Mouse (Mus musculus) hindbrain, postnatal 0 days (tissue): Measurements from ENCODE around the gene Olfr243. TPM values are rescaled to one million over a fixed set of nuclear protein-coding genes. Genes with fewer than 3 reads are reported as not detected.
"Not testable (repeated sequence)": the region's sequence is repeated elsewhere in the genome, so short reads cannot be mapped to it uniquely, and the experiment has no call there.

Source experiments
- ATAC-seq: fragments of 200-750 bp; cut with Nextera tagmentation; 2 replicates; pipeline ENCODE4 v1.8.0; 2017; ENCODE audit warnings: mild to moderate bottlenecking, moderate TSS enrichment, moderate library complexity
- DNase-seq: peaks from one replicate; pipeline ENCODE4 v3.0.0-alpha.2; 2015; ENCODE audit warnings: low spot score
- H3K27ac ChIP-seq: fragments of 300-500 bp; sonication (generic); 2 replicates; pipeline ENCODE4 v1.5.1; 2014; ENCODE audit warnings: mild to moderate bottlenecking
- H3K27me3 ChIP-seq: fragments of 300-500 bp; sonication (generic); 2 replicates; pipeline ENCODE4 v1.6.1; 2014; ENCODE audit warnings: low read length, mixed read lengths; ENCODE audit not compliant: insufficient read depth
- H3K36me3 ChIP-seq: fragments of 300-500 bp; sonication (generic); 2 replicates; pipeline ENCODE4 v1.6.1; 2014; ENCODE audit warnings: low read length, mixed read lengths; ENCODE audit not compliant: insufficient read depth
- H3K4me1 ChIP-seq: fragments of 300-500 bp; sonication (generic); 2 replicates; pipeline ENCODE4 v1.6.1; 2014; ENCODE audit warnings: antibody characterized with exemption, low read length, mixed read lengths; ENCODE audit not compliant: insufficient read depth
- H3K4me2 ChIP-seq: fragments of 300-500 bp; sonication (generic); 2 replicates; pipeline ENCODE4 v1.6.1; 2014; ENCODE audit warnings: low read depth, mild to moderate bottlenecking, low read length, moderate library complexity, mixed read lengths
- H3K4me3 ChIP-seq: fragments of 300-500 bp; sonication (generic); 2 replicates; pipeline ENCODE4 v1.5.1; 2014; ENCODE audit warnings: low read length
- H3K9ac ChIP-seq: fragments of 300-500 bp; sonication (generic); replicated peaks from 2 replicates; pipeline ENCODE4 v1.6.1; 2014; ENCODE audit warnings: mild to moderate bottlenecking, low read length, moderate library complexity, mixed read lengths
- H3K9me3 ChIP-seq: fragments of 300-500 bp; sonication (generic); 2 replicates; pipeline ENCODE4 v1.6.1; 2016; ENCODE audit warnings: low read length, mixed read lengths
- CTCF ChIP-seq: IDR thresholded peaks from 2 replicates; pipeline ENCODE4 v1.5.1; 2016; ENCODE audit warnings: antibody characterized with exemption, control low read depth, low read depth
- whole genome bisulfite sequencing: fragments of 180-500 bp; shearing (Covaris S2); extraction: QIAGEN DNeasy Blood & Tissue Kit; methylation state at CpG from one replicate; pipeline ENCODE4 v1.1.7; 2014; 5-methylcytosine and 5-hydroxymethylcytosine counted together
- polyA plus RNA-seq: library from polyadenylated mRNA; unstranded; fragments of >200 nt; fragmentation: Nextera tagmentation; extraction: Ambion mirVana; gene quantifications from 2 replicates; pipeline ENCODE4 v1.2.1, GENCODE M21; 2015
- total RNA-seq: library from RNA; depleted of rRNA; stranded (reverse); fragments of >200 nt; gene quantifications from 2 replicates; pipeline ENCODE4 v1.2.3, GENCODE M21; 2014; rRNA removed

Gene Olfr243
- total and polyA plus RNA-seq, 2 experiments from 2014 or later, result not detected

- WGBS, result 75% methylated on average over 2 of the region's 2 CpGs
- Histone ChIP-seq H3K9me3 (no peaks in the 10 kb centered on the region), H3K27ac (no peak within 1 kb of the TSS), H3K4me3 (no peak within 1 kb of the TSS), H3K4me2 (no peak within 1 kb of the TSS), H3K4me1 (no peaks in the 10 kb centered on the region), H3K27me3 (no peaks in the 10 kb centered on the region), H3K9ac (no peak within 1 kb of the TSS), H3K36me3 (no peaks in the 10 kb centered on the region)
- no peak for ATAC-seq
- no peak for DNase-seq
- TF ChIP-seq CTCF, result no peak
Measured at GRCm38 (mm10) chr7:103744843-103745242, 30.4 kb downstream of the Olfr243 start, which contains the start of gene Olfr629. Gene Olfr629, minus strand, starts transcription at chr7:103744943.

GRCm38 (mm10) chr7:103757233-103757632, 42.8 kb downstream of the Olfr243 start, which contains the start of gene Olfr630:
Gene Olfr630, minus strand, starts transcription at chr7:103757333.
- Histone ChIP-seq H3K9me3 (no peaks in the 10 kb centered on the region), H3K9ac (no peak within 1 kb of the TSS), H3K4me3 (no peak within 1 kb of the TSS), H3K27ac (no peak within 1 kb of the TSS), H3K27me3 (no peaks in the 10 kb centered on the region), H3K4me2 (no peak within 1 kb of the TSS), H3K36me3 (no peaks in the 10 kb centered on the region), H3K4me1 (no peaks in the 10 kb centered on the region)
- 41% methylated on average over 2 of the region's 2 CpGs for WGBS
- DNase-seq (no peak), ATAC-seq (no peak)
- no peak for TF ChIP-seq CTCF

GRCm38 (mm10) chr7:103762212-103762611, 47.7 kb downstream of the Olfr243 start:
- not testable (repeated sequence) for H3K9ac ChIP-seq, H3K4me3 ChIP-seq, H3K4me2 ChIP-seq, DNase-seq, H3K9me3 ChIP-seq, H3K36me3 ChIP-seq, H3K4me1 ChIP-seq, H3K27ac ChIP-seq, H3K27me3 ChIP-seq, ATAC-seq
- 83% methylated on average over 6 of the region's 6 CpGs for WGBS

- not testable (repeated sequence) for ATAC-seq, H3K4me2 ChIP-seq, H3K9ac ChIP-seq, H3K27me3 ChIP-seq, H3K36me3 ChIP-seq, H3K9me3 ChIP-seq, H3K4me3 ChIP-seq, DNase-seq, H3K27ac ChIP-seq, H3K4me1 ChIP-seq
- WGBS, result 90% methylated on average over 3 of the region's 6 CpGs
Measured at GRCm38 (mm10) chr7:103767687-103768086, 53.2 kb downstream of the Olfr243 start.

Other genes starting within 250 kb of the Olfr243 start
Only the 30 nearest of the 33 such genes appear.
- gene Olfr609, start 216.6 kb upstream of the Olfr243 start, total RNA-seq, result not detected in 2 replicates
- not detected in 2 replicates for gene Olfr609, start 216.6 kb upstream of the Olfr243 start, polyA plus RNA-seq
- not detected in 2 replicates for gene Olfr610, start 202.5 kb upstream of the Olfr243 start, total RNA-seq
- not detected in 2 replicates for gene Olfr610, start 202.5 kb upstream of the Olfr243 start, polyA plus RNA-seq
- not detected in 2 replicates for gene Olfr611, start 193.8 kb upstream of the Olfr243 start, total RNA-seq
- not detected in 2 replicates for gene Olfr611, start 193.8 kb upstream of the Olfr243 start, polyA plus RNA-seq
- gene Olfr612, start 172.0 kb upstream of the Olfr243 start, total RNA-seq, result not detected in 2 replicates
- gene Olfr612, start 172.0 kb upstream of the Olfr243 start, polyA plus RNA-seq, result not detected in 2 replicates
- gene Olfr613, start 166.6 kb upstream of the Olfr243 start, total RNA-seq, result not detected in 2 replicates
- not detected in 2 replicates for gene Olfr613, start 166.6 kb upstream of the Olfr243 start, polyA plus RNA-seq
- not detected in 2 replicates for gene Olfr615, start 158.6 kb upstream of the Olfr243 start, total RNA-seq
- gene Olfr615, start 158.6 kb upstream of the Olfr243 start, polyA plus RNA-seq, result not detected in 2 replicates
- gene Olfr616, start 145.5 kb upstream of the Olfr243 start, total RNA-seq, result not detected in 2 replicates
- gene Olfr616, start 145.5 kb upstream of the Olfr243 start, polyA plus RNA-seq, result not detected in 2 replicates
- not detected in 2 replicates for gene Olfr617, start 141.6 kb upstream of the Olfr243 start, total RNA-seq
- gene Olfr617, start 141.6 kb upstream of the Olfr243 start, polyA plus RNA-seq, result not detected in 2 replicates
- 0.11 TPM in 1 of 2 replicates, not detected in the other for gene Olfr618, start 124.6 kb upstream of the Olfr243 start, total RNA-seq
- not detected in 2 replicates for gene Olfr618, start 124.6 kb upstream of the Olfr243 start, polyA plus RNA-seq
- not detected in 2 replicates for gene Olfr619, start 114.1 kb upstream of the Olfr243 start, total RNA-seq
- gene Olfr619, start 114.1 kb upstream of the Olfr243 start, polyA plus RNA-seq, result not detected in 2 replicates
- gene Olfr620, start 102.1 kb upstream of the Olfr243 start, total RNA-seq, result not detected in 2 replicates
- gene Olfr620, start 102.1 kb upstream of the Olfr243 start, polyA plus RNA-seq, result not detected in 2 replicates
- not detected in 2 replicates for gene Olfr622, start 72.0 kb upstream of the Olfr243 start, total RNA-seq
- gene Olfr622, start 72.0 kb upstream of the Olfr243 start, polyA plus RNA-seq, result not detected in 2 replicates
- not detected in 2 replicates for gene Olfr623, start 51.0 kb upstream of the Olfr243 start, total RNA-seq
- not detected in 2 replicates for gene Olfr623, start 51.0 kb upstream of the Olfr243 start, polyA plus RNA-seq
- gene Olfr624, start 43.5 kb upstream of the Olfr243 start, total RNA-seq, result not detected in 2 replicates
- gene Olfr624, start 43.5 kb upstream of the Olfr243 start, polyA plus RNA-seq, result 0.05 TPM in 1 of 2 replicates, not detected in the other
- not detected in 2 replicates for gene Olfr625-ps1, start 32.0 kb upstream of the Olfr243 start, total RNA-seq
- gene Olfr625-ps1, start 32.0 kb upstream of the Olfr243 start, polyA plus RNA-seq, result not detected in 2 replicates
- not detected in 2 replicates for gene Olfr628, start 15.7 kb downstream of the Olfr243 start, total RNA-seq
- not detected in 2 replicates for gene Olfr628, start 15.7 kb downstream of the Olfr243 start, polyA plus RNA-seq
- gene Olfr629, start 30.3 kb downstream of the Olfr243 start, total RNA-seq, result not detected in 2 replicates
- gene Olfr629, start 30.3 kb downstream of the Olfr243 start, polyA plus RNA-seq, result not detected in 2 replicates
- not detected in 2 replicates for gene Olfr630, start 42.7 kb downstream of the Olfr243 start, total RNA-seq
- not detected in 2 replicates for gene Olfr630, start 42.7 kb downstream of the Olfr243 start, polyA plus RNA-seq
- not detected in 2 replicates for gene Olfr69, start 56.9 kb downstream of the Olfr243 start, total RNA-seq
- gene Olfr69, start 56.9 kb downstream of the Olfr243 start, polyA plus RNA-seq, result not detected in 2 replicates
- not detected in 2 replicates for gene Olfr68, start 65.0 kb downstream of the Olfr243 start, total RNA-seq
- not detected in 2 replicates for gene Olfr68, start 65.0 kb downstream of the Olfr243 start, polyA plus RNA-seq
- not detected in 2 replicates for gene Olfr67, start 77.2 kb downstream of the Olfr243 start, total RNA-seq
- gene Olfr67, start 77.2 kb downstream of the Olfr243 start, polyA plus RNA-seq, result not detected in 2 replicates
- 146 and 311 TPM in 2 replicates for gene Hbb-bt, start 99.3 kb downstream of the Olfr243 start, total RNA-seq
- gene Hbb-bt, start 99.3 kb downstream of the Olfr243 start, polyA plus RNA-seq, result 213 and 218 TPM in 2 replicates
- gene Hbb-bs, start 113.4 kb downstream of the Olfr243 start, total RNA-seq, result 1,334 and 1,616 TPM in 2 replicates
- gene Hbb-bs, start 113.4 kb downstream of the Olfr243 start, polyA plus RNA-seq, result 849 and 1,064 TPM in 2 replicates
- gene Hbb-bh2, start 125.8 kb downstream of the Olfr243 start, total RNA-seq, result not detected in 2 replicates
- gene Hbb-bh2, start 125.8 kb downstream of the Olfr243 start, polyA plus RNA-seq, result not detected in 2 replicates
- gene Hbb-bh1, start 128.5 kb downstream of the Olfr243 start, total RNA-seq, result not detected in 2 replicates
- not detected in 2 replicates for gene Hbb-bh1, start 128.5 kb downstream of the Olfr243 start, polyA plus RNA-seq
- not detected in 2 replicates for gene Hbb-y, start 138.5 kb downstream of the Olfr243 start, total RNA-seq
- 0.30 and 1.1 TPM in 2 replicates for gene Hbb-y, start 138.5 kb downstream of the Olfr243 start, polyA plus RNA-seq
- gene Olfr66, start 171.6 kb downstream of the Olfr243 start, total RNA-seq, result not detected in 2 replicates
- not detected in 2 replicates for gene Olfr66, start 171.6 kb downstream of the Olfr243 start, polyA plus RNA-seq
- gene Olfr64, start 179.8 kb downstream of the Olfr243 start, total RNA-seq, result not detected in 2 replicates
- not detected in 2 replicates for gene Olfr64, start 179.8 kb downstream of the Olfr243 start, polyA plus RNA-seq
- not detected in 2 replicates for gene Olfr65, start 188.8 kb downstream of the Olfr243 start, total RNA-seq
- gene Olfr65, start 188.8 kb downstream of the Olfr243 start, polyA plus RNA-seq, result not detected in 2 replicates
- gene Olfr631, start 214.2 kb downstream of the Olfr243 start, total RNA-seq, result not detected in 2 replicates
- gene Olfr631, start 214.2 kb downstream of the Olfr243 start, polyA plus RNA-seq, result not detected in 2 replicates